Mouse (Mus musculus): ENCODE data around the gene 1110065P20Rik. TPM values are rescaled to one million over a fixed set of nuclear protein-coding genes. Genes with fewer than 3 reads are reported as not detected.

Gene 1110065P20Rik
- total and polyA plus RNA-seq, 2 experiments from 2014 or later, result 141 to 181 TPM

GRCm38 (mm10) chr4:124890831-124891230 is 39.8 kb upstream of the 1110065P20Rik start:
- no peak for TF ChIP-seq CTCF (IDR thresholded peaks at IDR 0.05)
- H3K9ac ChIP-seq (replicated peaks; ENCODE audit: low read length, poor library complexity, severe bottlenecking), result no peak overlapping the region
- no peaks in the 10 kb centered on the region for H3K9me3 ChIP-seq (ENCODE audit: low read length)
- H3K4me1 ChIP-seq (ENCODE audit: insufficient read depth, low read length), result 0 out of 2 replicates have a peak, but pooled peaks cover 3% of the 10 kb centered on the region
- H3K36me3 ChIP-seq (ENCODE audit: insufficient read depth, low read length), result 0 out of 2 replicates have a peak, but pooled peaks cover 1% of the 10 kb centered on the region
- H3K4me3 ChIP-seq (ENCODE audit: low read depth, low read length), result no peak overlapping the region
- H3K4me2 ChIP-seq (ENCODE audit: low read depth, low read length, poor library complexity, severe bottlenecking), result no peak overlapping the region
- WGBS, result 80% methylated on average over 5 of the region's 5 CpGs
- no peak overlapping the region for H3K27ac ChIP-seq (ENCODE audit: low read depth, low read length)
- DNase-seq (ENCODE audit: low spot score), result no peak
- no peak for ATAC-seq (ENCODE audit: low FRiP score)
- no peaks in the 10 kb centered on the region; the same call in 1 of the 2 replicates for H3K27me3 ChIP-seq (ENCODE audit: insufficient read depth, low read length)

- Histone ChIP-seq H3K27me3 (ENCODE audit: insufficient read depth, low read length) (no peaks in the 10 kb centered on the region), H3K4me3 (ENCODE audit: low read depth, low read length) (no peak overlapping the region), H3K36me3 (ENCODE audit: insufficient read depth, low read length) (0 out of 2 replicates have a peak, but pooled peaks cover 4% of the 10 kb centered on the region), H3K27ac (ENCODE audit: low read depth, low read length) (no peak overlapping the region), H3K9ac (replicated peaks; ENCODE audit: low read length, poor library complexity, severe bottlenecking) (no peak overlapping the region), H3K4me1 (ENCODE audit: insufficient read depth, low read length) (0 out of 2 replicates have a peak, but pooled peaks cover 3% of the 10 kb centered on the region), H3K9me3 (ENCODE audit: low read length) (no peaks in the 10 kb centered on the region), H3K4me2 (ENCODE audit: low read depth, low read length, poor library complexity, severe bottlenecking) (no peak overlapping the region)
- ATAC-seq (ENCODE audit: low FRiP score), result no peak
- 88% methylated on average over 2 of the region's 2 CpGs for WGBS
- no peak for TF ChIP-seq CTCF (IDR thresholded peaks at IDR 0.05)
- no peak for DNase-seq (ENCODE audit: low spot score)
Measured at GRCm38 (mm10) chr4:124889935-124890334, 38.9 kb upstream of the 1110065P20Rik start.

- H3K27me3 ChIP-seq (ENCODE audit: insufficient read depth, low read length), result no peaks in the 10 kb centered on the region
- no peak for TF ChIP-seq CTCF (IDR thresholded peaks at IDR 0.05)
- H3K4me2 ChIP-seq (ENCODE audit: low read depth, low read length, poor library complexity, severe bottlenecking), result no peak overlapping the region
- H3K4me1 ChIP-seq (ENCODE audit: insufficient read depth, low read length), result no peaks in the 10 kb centered on the region; the same call in 1 of the 2 replicates
- H3K9me3 ChIP-seq (ENCODE audit: low read length), result no peaks in the 10 kb centered on the region
- DNase-seq (ENCODE audit: low spot score), result no peak
- no peak for ATAC-seq (ENCODE audit: low FRiP score)
- H3K9ac ChIP-seq (replicated peaks; ENCODE audit: low read length, poor library complexity, severe bottlenecking), result no peak overlapping the region
- no peak overlapping the region for H3K4me3 ChIP-seq (ENCODE audit: low read depth, low read length)
- H3K36me3 ChIP-seq (ENCODE audit: insufficient read depth, low read length), result 0 out of 2 replicates have a peak, but pooled peaks cover 4% of the 10 kb centered on the region
- WGBS, result 63% methylated on average over 7 of the region's 7 CpGs
- H3K27ac ChIP-seq (ENCODE audit: low read depth, low read length), result no peak overlapping the region
Measured at GRCm38 (mm10) chr4:124888702-124889101, 37.7 kb upstream of the 1110065P20Rik start.

- 0 out of 2 replicates have a peak, but pooled peaks cover 4% of the 10 kb centered on the region for H3K36me3 ChIP-seq (ENCODE audit: insufficient read depth, low read length)
- peak overlapping the region; percentile 60 for H3K9ac ChIP-seq (replicated peaks; ENCODE audit: low read length, poor library complexity, severe bottlenecking)
- under 1% methylated on average over 37 of the region's 37 CpGs for WGBS
- peak overlapping the region; percentile 65 for H3K27ac ChIP-seq (ENCODE audit: low read depth, low read length)
- H3K9me3 ChIP-seq (ENCODE audit: low read length), result 0 out of 2 replicates have a peak, but pooled peaks cover 3% of the 10 kb centered on the region
- DNase-seq (ENCODE audit: low spot score) (no peak), ATAC-seq (ENCODE audit: low FRiP score) (0 out of 2 replicates have a peak, but pooled peaks have one; percentile 7)
- no peak for TF ChIP-seq CTCF (IDR thresholded peaks at IDR 0.05)
- H3K4me1 ChIP-seq (ENCODE audit: insufficient read depth, low read length), result no peaks in the 10 kb centered on the region; the same call in 1 of the 2 replicates
- peak overlapping the region; percentile 53 for H3K4me2 ChIP-seq (ENCODE audit: low read depth, low read length, poor library complexity, severe bottlenecking)
- H3K27me3 ChIP-seq (ENCODE audit: insufficient read depth, low read length), result no peaks in the 10 kb centered on the region
- H3K4me3 ChIP-seq (ENCODE audit: low read depth, low read length), result peak overlapping the region; percentile 53
Measured at GRCm38 (mm10) chr4:124882151-124882729, 31.2 kb upstream of the 1110065P20Rik start.

- Histone ChIP-seq H3K4me1 (ENCODE audit: insufficient read depth, low read length) (no peaks in the 10 kb centered on the region; the same call in 1 of the 2 replicates), H3K4me3 (ENCODE audit: low read depth, low read length) (peak overlapping the region; percentile 53), H3K27ac (ENCODE audit: low read depth, low read length) (peak overlapping the region; percentile 77), H3K9me3 (ENCODE audit: low read length) (0 out of 2 replicates have a peak, but pooled peaks cover 3% of the 10 kb centered on the region), H3K4me2 (ENCODE audit: low read depth, low read length, poor library complexity, severe bottlenecking) (peak overlapping the region; percentile 53), H3K27me3 (ENCODE audit: insufficient read depth, low read length) (no peaks in the 10 kb centered on the region), H3K9ac (replicated peaks; ENCODE audit: low read length, poor library complexity, severe bottlenecking) (peak overlapping the region; percentile 60), H3K36me3 (ENCODE audit: insufficient read depth, low read length) (0 out of 2 replicates have a peak, but pooled peaks cover 4% of the 10 kb centered on the region)
- ATAC-seq (ENCODE audit: low FRiP score), result peak; percentile 93
- TF ChIP-seq CTCF (IDR thresholded peaks at IDR 0.05), result peak; percentile 40; the same call in 1 of the 2 replicates
- WGBS, result 1% methylated on average over 36 of the region's 37 CpGs
- DNase-seq (ENCODE audit: low spot score), result peak; percentile 96
Measured at GRCm38 (mm10) chr4:124881341-124881908, 30.4 kb upstream of the 1110065P20Rik start.

GRCm38 (mm10) chr4:124880599-124880998 is 29.6 kb upstream of the 1110065P20Rik start, which contains the start of gene Epha10:
Epha10 (plus strand) TSS chr4:124880899.
- no peaks in the 10 kb centered on the region for H3K27me3 ChIP-seq (ENCODE audit: insufficient read depth, low read length)
- 2% methylated on average over 11 of the region's 11 CpGs for WGBS
- H3K4me3 ChIP-seq (ENCODE audit: low read depth, low read length), result peak within 1 kb of the TSS; percentile 53
- H3K9me3 ChIP-seq (ENCODE audit: low read length), result 0 out of 2 replicates have a peak, but pooled peaks cover 3% of the 10 kb centered on the region
- H3K4me2 ChIP-seq (ENCODE audit: low read depth, low read length, poor library complexity, severe bottlenecking), result peak within 1 kb of the TSS; percentile 53
- 0 out of 2 replicates have a peak, but pooled peaks cover under 1% of the 10 kb centered on the region for H3K36me3 ChIP-seq (ENCODE audit: insufficient read depth, low read length)
- ATAC-seq (ENCODE audit: low FRiP score) (no peak), DNase-seq (ENCODE audit: low spot score) (no peak)
- TF ChIP-seq CTCF (IDR thresholded peaks at IDR 0.05), result no peak
- H3K9ac ChIP-seq (replicated peaks; ENCODE audit: low read length, poor library complexity, severe bottlenecking), result peak within 1 kb of the TSS; percentile 60
- no peaks in the 10 kb centered on the region; the same call in 1 of the 2 replicates for H3K4me1 ChIP-seq (ENCODE audit: insufficient read depth, low read length)
- H3K27ac ChIP-seq (ENCODE audit: low read depth, low read length), result peak within 1 kb of the TSS; percentile 77

Measured in midbrain, postnatal 0 days (tissue).